Mouse (Mus musculus) E14TG2a.4 (cell line): ENCODE measurements around the gene Pex3.

ENCODE experiments used
- CTCF ChIP-seq: conservative IDR thresholded peaks from 2 replicates; pipeline ENCODE4 v1.5.1; 2014; ENCODE audit warnings: low read length
- NANOG ChIP-seq: IDR thresholded peaks from 2 replicates; pipeline ENCODE4 v1.6.1; 2014; ENCODE audit warnings: borderline replicate concordance, low read length, mixed read lengths

DNA sequence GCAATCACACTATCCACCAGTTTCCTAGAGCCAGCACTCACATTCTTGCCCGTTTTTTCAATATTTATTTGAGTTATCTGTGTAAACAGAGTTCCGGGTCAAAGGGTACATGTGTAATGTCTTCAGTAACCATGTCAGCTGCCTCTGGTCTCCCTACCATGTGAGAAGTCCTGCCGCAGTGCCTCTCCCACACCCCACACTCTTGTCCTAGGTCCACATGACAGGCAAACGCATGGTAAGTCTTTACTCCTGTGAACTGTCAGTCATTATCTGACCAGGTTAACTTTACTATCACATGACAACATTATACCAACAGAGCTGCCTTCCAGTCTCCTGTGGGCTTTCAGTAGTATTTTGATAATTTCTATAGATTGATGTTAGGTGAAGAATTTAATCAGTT is 24.8 kb downstream of the Pex3 start:
- TF ChIP-seq CTCF (no peak), NANOG (no peak)
